Mouse (Mus musculus): ENCODE measurements around the gene Gstm7. TPM values are rescaled to one million over a fixed set of nuclear protein-coding genes. Genes with fewer than 3 reads are reported as not detected.
A peak's percentile ranks its signal among the peaks of the same experiment; 100 is the strongest.
"Not testable (repeated sequence)": the region's sequence is repeated elsewhere in the genome, so short reads cannot be mapped to it uniquely, and the experiment has no call there.

Gstm7 gene
- polyA plus RNA-seq, 2 experiments from 2014 or later: 1.4 to 2.1 TPM

- ATAC-seq: no peak
These were observed 511 bp upstream of the Gstm7 start for GRCm38 (mm10) chr3:107932128-107932527.

- ATAC-seq: no peak
These were observed 483 bp downstream of the Gstm7 start for GRCm38 (mm10) chr3:107931134-107931533.

- ATAC-seq: no peak
These were observed 1.9 kb downstream of the Gstm7 start for GRCm38 (mm10) chr3:107929731-107930130.

- no peak for ATAC-seq
These were observed 2.4 kb downstream of the Gstm7 start for GRCm38 (mm10) chr3:107929243-107929642.

- no peak for ATAC-seq
These were observed 2.9 kb downstream of the Gstm7 start for GRCm38 (mm10) chr3:107928691-107929090.

- ATAC-seq: no peak
These were observed 3.8 kb downstream of the Gstm7 start for GRCm38 (mm10) chr3:107927841-107928240.

- no peak for ATAC-seq
These were observed 6.3 kb downstream of the Gstm7 start for GRCm38 (mm10) chr3:107925335-107925734.

- ATAC-seq: no peak
These were observed 11.3 kb downstream of the Gstm7 start for GRCm38 (mm10) chr3:107920348-107920747.

GRCm38 (mm10) chr3:107917783-107918408 is 13.7 kb downstream of the Gstm7 start:
- peak; percentile 60 for ATAC-seq

GRCm38 (mm10) chr3:107917097-107917496 is 14.5 kb downstream of the Gstm7 start:
- ATAC-seq: no peak

GRCm38 (mm10) chr3:107916674-107917073 is 14.9 kb downstream of the Gstm7 start:
- ATAC-seq: no peak

- ATAC-seq: no peak
These were observed 25.7 kb downstream of the Gstm7 start for GRCm38 (mm10) chr3:107905942-107906341.

GRCm38 (mm10) chr3:107900955-107901673 is 30.5 kb downstream of the Gstm7 start:
- no peak for ATAC-seq

GRCm38 (mm10) chr3:107898691-107899090 is 32.9 kb downstream of the Gstm7 start:
- no peak for ATAC-seq

GRCm38 (mm10) chr3:107895720-107896569 is 35.7 kb downstream of the Gstm7 start, which contains the start of gene Gstm5:
Gene Gstm5 (plus strand): TSS chr3:107895821.
- no peak for ATAC-seq

GRCm38 (mm10) chr3:107895194-107895719 is 36.4 kb downstream of the Gstm7 start:
- no peak for ATAC-seq

GRCm38 (mm10) chr3:107889236-107889635 is 42.4 kb downstream of the Gstm7 start:
- not testable (repeated sequence) for ATAC-seq

GRCm38 (mm10) chr3:107887674-107888495 is 43.7 kb downstream of the Gstm7 start:
- no peak for ATAC-seq

GRCm38 (mm10) chr3:107877747-107878736 is 53.6 kb downstream of the Gstm7 start:
- ATAC-seq: no peak

GRCm38 (mm10) chr3:107877005-107877404 is 54.6 kb downstream of the Gstm7 start, which contains the start of gene Eps8l3:
Gene Eps8l3 (plus strand): TSS chr3:107877229.
- no peak for ATAC-seq
